Mouse (Mus musculus) left cerebral cortex, adult 8-10 months (tissue): ENCODE results near the gene Ctdspl. TPM values are rescaled to one million over a fixed set of nuclear protein-coding genes. Genes with fewer than 3 reads are reported as not detected.

Experiments used
- DNase-seq, 2 experiments: peaks; one replicate each; pipeline ENCODE4 v3.0.0; 2022; ENCODE audit warnings: low spot score in 2 of 2
- total RNA-seq, 4 experiments: library from RNA; stranded (reverse); gene quantifications; 2 replicates each; pipeline ENCODE4 v1.2.4; 2022

Ctdspl gene
- total RNA-seq, 4 experiments from 2014 or later, result 36.1 to 37.2 (median 36.4) TPM

- peak; percentile 73 to 74 for DNase-seq
Observed at GRCm38 (mm10) chr9:118920798-118921515, 5.3 kb upstream of the Ctdspl start.

GRCm38 (mm10) chr9:118921926-118922325, 4.3 kb upstream of the Ctdspl start:
- DNase-seq, result no peak

- no peak for DNase-seq
Observed at GRCm38 (mm10) chr9:118924554-118925085, 1.6 kb upstream of the Ctdspl start.

- peak; percentile 80 to 95 for DNase-seq
Observed at GRCm38 (mm10) chr9:118925286-118926110, 755 bp upstream of the Ctdspl start.

DNA sequence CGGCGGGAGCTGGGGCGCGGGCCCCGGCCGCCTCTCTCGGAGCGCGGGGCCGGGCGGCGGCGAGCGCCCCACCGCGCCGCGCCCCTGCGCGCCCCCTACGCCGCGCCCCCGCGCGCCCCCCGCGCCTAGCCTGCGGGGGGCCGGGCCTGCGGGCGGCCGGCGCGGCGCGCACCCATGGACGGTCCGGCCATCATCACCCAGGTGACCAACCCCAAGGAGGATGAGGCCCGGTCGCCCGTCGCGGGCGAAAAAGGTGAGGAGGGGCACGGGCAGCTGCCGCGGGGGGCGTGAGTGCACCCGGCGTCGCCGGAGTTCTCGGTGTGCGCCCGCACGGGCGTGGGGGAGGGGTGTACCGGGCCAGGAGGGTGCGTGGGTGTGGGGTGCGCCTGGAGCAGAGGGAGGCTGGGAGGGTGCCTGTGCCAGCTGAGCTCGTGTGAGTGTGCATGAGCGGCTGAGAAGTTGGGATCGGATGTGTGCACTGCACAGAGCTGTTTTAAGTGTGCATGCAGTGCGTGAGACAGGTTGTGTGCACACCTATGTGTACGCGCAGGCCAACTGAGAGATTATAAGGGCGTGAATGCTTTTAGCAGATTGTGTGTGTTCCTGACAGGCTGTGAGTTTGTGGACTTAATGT, 552 bp downstream of the Ctdspl start:
- peak; percentile 68 to 81 for DNase-seq

GRCm38 (mm10) chr9:118927501-118927900, 1.2 kb downstream of the Ctdspl start:
- no peak for DNase-seq

GRCm38 (mm10) chr9:118928007-118928406, 1.8 kb downstream of the Ctdspl start:
- no peak for DNase-seq

DNA sequence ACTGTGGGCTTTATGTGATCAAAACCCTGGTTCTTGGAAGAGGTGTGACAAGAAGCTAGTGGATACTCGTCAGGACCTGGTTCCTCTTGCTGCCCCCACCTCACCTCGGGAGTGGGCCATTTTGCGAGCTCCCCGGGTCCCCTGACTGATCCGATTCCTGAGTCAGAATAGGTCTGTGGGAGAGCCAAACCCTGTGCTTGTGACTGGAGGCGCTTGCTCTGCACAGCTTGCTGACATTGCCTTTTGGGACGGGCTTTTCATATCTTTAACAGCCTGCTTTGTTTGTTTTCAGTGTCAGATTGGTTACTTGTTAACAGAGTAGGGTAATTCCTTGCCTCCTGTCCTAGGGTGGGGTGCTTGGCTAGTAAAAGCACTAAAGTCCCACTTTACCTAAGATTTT, 2.4 kb downstream of the Ctdspl start:
- DNase-seq, result no peak

DNA sequence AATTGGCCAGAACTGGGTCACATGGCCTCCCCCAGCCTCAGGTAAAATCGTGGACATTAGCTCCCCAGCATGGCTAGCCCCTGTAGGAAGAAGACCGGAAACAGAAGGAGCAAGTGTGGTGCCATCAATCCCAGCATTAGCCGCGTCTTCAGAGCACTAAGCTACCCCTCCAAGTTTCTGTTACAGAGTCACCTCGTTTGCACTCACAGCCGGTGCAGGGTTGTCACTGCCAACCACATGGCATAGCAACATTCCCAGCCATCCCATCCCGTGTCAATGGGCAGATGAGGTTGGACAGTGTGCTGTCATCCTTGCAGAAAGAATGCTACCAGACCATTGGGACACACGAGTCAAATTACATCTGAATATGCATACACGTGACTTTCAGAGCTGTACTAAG, 4.4 kb downstream of the Ctdspl start:
- DNase-seq, result no peak

DNA sequence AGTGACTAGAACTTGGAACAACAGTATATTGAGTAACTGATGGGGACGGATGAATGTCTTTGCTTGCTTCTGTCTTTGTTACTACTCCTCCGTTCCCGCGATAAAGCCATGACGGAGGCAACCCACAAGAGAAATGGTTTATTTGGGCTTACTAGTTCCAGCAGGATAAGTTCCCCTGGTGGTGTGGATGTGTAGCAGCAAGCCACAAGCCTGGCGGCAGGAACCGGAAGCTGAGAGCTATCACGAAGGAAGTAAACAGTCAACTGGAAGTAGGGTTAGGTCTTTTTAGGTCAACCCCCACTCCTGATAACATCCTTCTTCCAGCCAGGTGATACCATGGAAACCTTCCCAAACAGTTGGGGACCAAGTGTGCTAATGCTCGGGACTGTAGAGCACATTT, 7.5 kb downstream of the Ctdspl start:
- no peak for DNase-seq

DNA sequence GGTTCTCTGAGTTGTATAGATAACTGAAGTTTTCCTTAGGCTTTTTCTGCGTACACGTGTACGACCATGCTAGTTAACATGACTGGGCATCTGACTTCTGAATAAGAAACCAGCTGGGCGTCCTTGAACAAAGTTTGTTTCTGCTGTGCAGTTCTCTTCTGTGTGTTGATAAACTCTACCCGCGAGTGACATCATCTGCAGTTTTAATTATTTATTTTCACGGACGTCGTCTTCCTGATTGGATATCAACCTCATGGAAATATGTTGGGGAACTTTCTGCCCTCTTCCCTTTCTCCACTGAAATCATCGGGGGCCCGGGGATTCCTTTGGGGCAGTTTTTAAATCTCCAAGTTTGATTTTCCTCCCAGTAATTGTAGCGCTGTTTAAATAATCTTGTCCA, 8.1 kb downstream of the Ctdspl start:
- DNase-seq, result no peak

- no peak for DNase-seq
Observed at GRCm38 (mm10) chr9:118935098-118935497, 8.8 kb downstream of the Ctdspl start.

GRCm38 (mm10) chr9:118936071-118936470, 9.8 kb downstream of the Ctdspl start:
- DNase-seq, result no peak

DNA sequence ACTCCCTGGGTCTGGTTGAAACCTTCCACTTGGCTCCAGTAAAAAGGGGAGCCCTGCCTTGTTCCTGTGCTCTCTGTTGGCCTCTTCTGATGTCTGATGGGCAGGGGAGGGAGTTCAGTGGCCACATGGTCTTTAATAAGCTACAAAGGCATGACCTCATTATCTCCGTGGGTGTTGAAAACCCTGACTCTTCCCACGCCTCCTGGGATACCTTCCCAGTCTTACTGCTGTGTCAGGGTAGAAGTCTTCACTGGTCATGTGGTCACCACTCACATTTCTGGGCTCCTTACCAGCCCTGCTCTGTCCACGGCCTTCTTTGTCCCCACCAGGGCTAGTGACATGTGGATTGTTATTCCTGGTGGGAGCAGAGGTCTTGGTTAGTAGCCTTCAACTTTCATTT, 11.3 kb downstream of the Ctdspl start:
- no peak for DNase-seq

DNA sequence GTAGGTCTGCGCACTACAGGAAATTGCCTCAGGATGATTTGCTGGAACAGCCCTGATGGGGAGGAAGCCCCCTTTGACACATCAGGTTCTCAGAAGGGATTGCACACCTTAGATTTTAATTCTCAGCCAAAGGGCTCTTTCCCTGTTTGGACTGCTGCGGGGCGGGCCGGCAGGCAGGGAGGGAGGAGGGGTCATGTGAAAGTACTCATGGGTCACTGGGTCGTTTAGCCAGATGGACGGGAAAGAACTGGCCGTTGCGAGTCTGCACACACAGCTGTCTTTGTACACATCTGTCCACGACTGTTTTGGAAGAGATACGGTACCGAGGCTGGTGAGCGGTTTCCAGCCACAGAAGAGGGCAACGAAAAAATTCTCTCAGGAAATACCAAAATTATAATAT, 13.2 kb downstream of the Ctdspl start:
- no peak for DNase-seq

DNA sequence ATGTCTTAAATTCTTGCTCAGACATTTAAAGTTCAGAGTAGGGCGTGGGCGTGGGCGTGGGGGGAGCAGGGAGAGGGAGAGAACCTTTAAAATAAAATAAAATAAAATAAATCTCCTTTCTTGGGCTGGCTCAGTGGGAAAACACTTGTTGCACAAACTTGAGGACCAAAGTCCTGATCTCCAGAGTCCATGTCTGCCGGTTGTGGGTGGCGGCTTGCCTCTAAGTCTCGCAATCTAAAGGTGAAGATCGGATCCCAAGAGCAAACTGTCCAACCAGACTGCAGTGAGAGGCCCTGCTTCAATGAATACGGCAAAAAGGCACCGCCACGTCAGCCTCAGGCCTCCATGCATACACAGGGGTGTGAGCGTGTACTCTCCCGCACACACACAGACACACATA, 13.6 kb downstream of the Ctdspl start:
- no peak for DNase-seq

GRCm38 (mm10) chr9:118940591-118941207, 14.4 kb downstream of the Ctdspl start:
- DNase-seq, result no peak

GRCm38 (mm10) chr9:118942030-118942429, 15.8 kb downstream of the Ctdspl start:
- no peak for DNase-seq

- no peak for DNase-seq
Observed at GRCm38 (mm10) chr9:118943941-118944340, 17.7 kb downstream of the Ctdspl start.

DNA sequence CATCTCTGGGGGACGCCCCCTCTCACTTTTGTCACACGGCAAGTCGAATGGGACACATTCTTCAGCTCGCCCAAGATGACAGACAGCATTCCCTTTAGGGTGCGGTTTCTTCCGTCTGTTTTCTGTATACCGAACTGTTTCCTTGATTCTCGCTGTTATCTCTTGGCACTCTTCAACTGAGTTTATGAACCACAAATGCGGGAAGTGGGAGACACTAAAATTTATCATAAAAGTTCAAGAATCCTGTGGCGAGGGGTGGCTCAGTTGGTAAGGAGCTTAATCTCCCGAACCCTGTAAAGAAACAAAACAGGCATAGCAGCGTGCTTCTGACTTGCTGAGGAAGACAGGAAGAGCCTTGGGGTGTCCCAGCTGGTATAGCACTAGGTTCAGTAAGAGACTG, 18.1 kb downstream of the Ctdspl start:
- no peak for DNase-seq

- no peak for DNase-seq
Observed at GRCm38 (mm10) chr9:118948486-118948885, 22.2 kb downstream of the Ctdspl start.

GRCm38 (mm10) chr9:118949124-118949523, 22.9 kb downstream of the Ctdspl start:
- no peak for DNase-seq
